22 mouse cellular contexts compared by ENCODE assay signal in the genomic region with DNA sequence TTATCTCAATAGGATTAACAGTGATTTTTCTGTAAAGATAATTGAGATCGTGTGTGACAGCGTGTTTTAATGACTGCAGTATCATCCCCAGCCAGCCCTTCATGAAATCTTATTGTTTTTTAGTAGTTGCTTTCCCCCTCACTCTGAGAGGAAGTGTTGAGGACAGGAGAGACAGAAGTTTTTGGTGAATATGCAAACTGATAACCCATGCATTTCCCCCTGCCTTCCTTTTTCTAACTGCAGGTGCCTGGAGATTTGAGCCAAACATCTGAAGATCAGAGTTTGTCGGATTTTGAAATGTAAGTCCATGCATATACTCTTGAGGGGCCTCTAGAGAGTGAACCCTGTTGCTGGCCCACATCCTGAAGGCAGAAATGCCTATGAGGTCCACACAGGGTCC.
DNase-seq lines count a peak whose midpoint lies in the region; ATAC-seq and TF ChIP-seq lines count a peak whose summit lies in the region.
"Had no signal": no experiment of that assay in that cellular context is flagged by ENCODE, and none has a peak within 500 bp of the region (broad histone marks: within the 10 kb centered on the region; RNA-seq: fewer than 3 reads in every experiment).

No protein-coding gene starts in this region.

- H3K4me3 ChIP-seq in stomach, postnatal 0 days (ENCODE audit: low read depth, low read length): no peak overlapping the region
- H3K4me3 ChIP-seq: embryonic facial prominence, embryonic 10.5 days; embryonic facial prominence, embryonic 12.5 days; forebrain, embryonic 12.5 days had no signal

- no peaks in the 10 kb centered on the region for H3K36me3 ChIP-seq in splenic B cell, adult 2 months (ENCODE audit: control insufficient read depth, insufficient read depth, low read length, poor library complexity, severe bottlenecking)
- no peaks in the 10 kb centered on the region for H3K36me3 ChIP-seq in stomach, postnatal 0 days (ENCODE audit: control insufficient read depth, insufficient read depth, low read length)
- H3K36me3 ChIP-seq: embryonic facial prominence, embryonic 10.5 days; embryonic facial prominence, embryonic 12.5 days; forebrain, embryonic 12.5 days; G1E had no signal

- H3K4me1 ChIP-seq in stomach, postnatal 0 days (replicated peaks; ENCODE audit: control insufficient read depth, insufficient read depth): no peaks in the 10 kb centered on the region
- H3K4me1 ChIP-seq: embryonic facial prominence, embryonic 12.5 days; forebrain, embryonic 12.5 days had no signal

- TF ChIP-seq CTCF in stomach, postnatal 0 days (IDR thresholded peaks at IDR 0.05; ENCODE audit: low read depth): no peak

- no peak for ATAC-seq in stomach, postnatal 0 days (ENCODE audit: low FRiP score, low TSS enrichment)
- ATAC-seq: activated CD4-positive, CD25-positive, alpha-beta regulatory T cell, adult 4 months; forebrain, embryonic 14.5 days; forebrain, embryonic 16.5 days; Patski had no signal

- H3K4me2 ChIP-seq in stomach, postnatal 0 days (replicated peaks; ENCODE audit: low read depth): no peak overlapping the region
- H3K4me2 ChIP-seq: embryonic facial prominence, embryonic 12.5 days; forebrain, embryonic 12.5 days had no signal

- 88% methylated on average over 3 of the region's 3 CpGs for WGBS in stomach, postnatal 0 days

- peak; percentile 52 to 59 for DNase-seq in spleen, postnatal 36 days (ENCODE audit: low spot score in 2 of 2)
- DNase-seq in spleen, adult 18-20 months: no peak
- peak; percentile 71 for DNase-seq in A20 (ENCODE audit: low read depth, low spot score)
- DNase-seq in splenic B cell, adult 2 months (ENCODE audit: low read depth, low spot score): peak; percentile 41
- DNase-seq in thymus, postnatal 36 days: no peak
- no peak for DNase-seq in stomach, postnatal 0 days (ENCODE audit: low spot score)
- DNase-seq: adrenal gland, adult 8-10 months; adrenal gland, postnatal 14 days; adrenal gland, postnatal 36 days; cerebellum, adult 11-12 months; cerebellum, adult 2 months; cerebellum, adult 9-10 months; cerebellum, postnatal 10 days; cerebellum, postnatal 25 days had no signal

- H3K27ac ChIP-seq in stomach, postnatal 0 days (replicated peaks): no peak overlapping the region
- H3K27ac ChIP-seq: forebrain, embryonic 12.5 days had no signal

- H3K9ac ChIP-seq in stomach, postnatal 0 days (ENCODE audit: low read length): no peak overlapping the region
- H3K9ac ChIP-seq: embryonic facial prominence, embryonic 12.5 days; forebrain, embryonic 12.5 days had no signal

- H3K9me3 ChIP-seq in stomach, postnatal 0 days (ENCODE audit: control insufficient read depth, low read length): no peaks in the 10 kb centered on the region
- H3K9me3 ChIP-seq: embryonic facial prominence, embryonic 10.5 days; embryonic facial prominence, embryonic 12.5 days; forebrain, embryonic 12.5 days; G1E had no signal

- no peak for TF ChIP-seq EP300 in stomach, postnatal 0 days (optimal IDR thresholded peaks at IDR 0.05)

- H3K27me3 ChIP-seq in splenic B cell, adult 2 months (ENCODE audit: control insufficient read depth, insufficient read depth, low read length, poor library complexity, severe bottlenecking): no peaks in the 10 kb centered on the region
- H3K27me3 ChIP-seq in stomach, postnatal 0 days (ENCODE audit: control insufficient read depth, insufficient read depth, low read length): no peaks in the 10 kb centered on the region
- H3K27me3 ChIP-seq: embryonic facial prominence, embryonic 12.5 days; forebrain, embryonic 12.5 days; Patski had no signal

Comparison
In these comparisons a context has a peak if more than half of its experiments do, and no peak if none do; other contexts are left out.
1. DNase-seq: peak in spleen, postnatal 36 days (2 of 2), A20 (single experiment) and splenic B cell, adult 2 months (single experiment); none in spleen, adult 18-20 months (0 of 2), thymus, postnatal 36 days (0 of 2) and stomach, postnatal 0 days (single experiment).